Mouse (Mus musculus) forebrain, embryonic 16.5 days (tissue): ENCODE data around the gene Noct. TPM values are rescaled to one million over a fixed set of nuclear protein-coding genes. Genes with fewer than 3 reads are reported as not detected.

Source experiments
- ATAC-seq: fragments of 200-750 bp; cut with Nextera tagmentation; 2 replicates; pipeline ENCODE4 v1.8.0; 2017; ENCODE audit warnings: mild to moderate bottlenecking, moderate library complexity
- H3K27ac ChIP-seq: fragments of 300-500 bp; sonication (generic); 2 replicates; pipeline ENCODE4 v1.5.1; 2014; ENCODE audit warnings: low read length, control low read depth
- H3K27me3 ChIP-seq: fragments of 300-500 bp; sonication (generic); replicated peaks from 2 replicates; pipeline ENCODE4 v1.6.1; 2014; ENCODE audit warnings: low read length; ENCODE audit not compliant: control insufficient read depth, insufficient read depth
- H3K36me3 ChIP-seq: fragments of 300-500 bp; sonication (generic); 2 replicates; pipeline ENCODE4 v1.6.1; 2014; ENCODE audit not compliant: control insufficient read depth, insufficient read depth
- H3K4me1 ChIP-seq: fragments of 300-500 bp; sonication (generic); replicated peaks from 2 replicates; pipeline ENCODE4 v1.6.1; 2014; ENCODE audit warnings: low read length; ENCODE audit not compliant: control insufficient read depth, insufficient read depth
- H3K4me2 ChIP-seq: fragments of 300-500 bp; sonication (generic); 2 replicates; pipeline ENCODE4 v1.6.1; 2014; ENCODE audit warnings: mild to moderate bottlenecking, low read length, control low read depth
- H3K4me3 ChIP-seq: fragments of 300-500 bp; sonication (generic); replicated peaks from 2 replicates; pipeline ENCODE4 v1.5.1; 2014; ENCODE audit warnings: mild to moderate bottlenecking, low read length, control low read depth
- H3K9ac ChIP-seq: fragments of 300-500 bp; sonication (generic); replicated peaks from 2 replicates; pipeline ENCODE4 v1.6.1; 2014; ENCODE audit warnings: low read depth, low read length, control low read depth
- H3K9me3 ChIP-seq: fragments of 300-500 bp; sonication (generic); 2 replicates; pipeline ENCODE4 v1.6.1; 2016; ENCODE audit warnings: low read length; ENCODE audit not compliant: control insufficient read depth
- WGBS: fragments of 180-500 bp; shearing (Covaris S2); extraction: QIAGEN DNeasy Blood & Tissue Kit; methylation state at CpG from one replicate; pipeline ENCODE4 v1.1.7; 2014; 5-methylcytosine and 5-hydroxymethylcytosine counted together
- polyA plus RNA-seq: library from polyadenylated mRNA; unstranded; fragments of >200 nt; fragmentation: Nextera tagmentation; extraction: Ambion mirVana; gene quantifications from 2 replicates; pipeline ENCODE4 v1.2.1, GENCODE M21; 2015

The Noct gene
- polyA plus RNA-seq, 1 experiment from 2014 or later = 21.3 TPM

- Histone ChIP-seq H3K4me2 (no peak overlapping the region), H3K27ac (no peak overlapping the region), H3K4me1 (peaks cover 2% of the 10 kb centered on the region), H3K27me3 (no peaks in the 10 kb centered on the region), H3K9ac (no peak overlapping the region), H3K4me3 (no peak overlapping the region), H3K36me3 (0 out of 2 replicates have a peak, but pooled peaks cover under 1% of the 10 kb centered on the region), H3K9me3 (no peaks in the 10 kb centered on the region)
- ATAC-seq = no peak
- 81% methylated on average over 12 of the region's 12 CpGs for WGBS
These were observed 46.0 kb downstream of the Noct start for GRCm38 (mm10) chr3:51270069-51270817.

- no peaks in the 10 kb centered on the region for H3K36me3 ChIP-seq
- WGBS = under 1% methylated on average over 31 of the region's 33 CpGs
- peak; percentile 99 for ATAC-seq
These were observed 51.7 kb downstream of the Noct start for GRCm38 (mm10) chr3:51275956-51276398.

GRCm38 (mm10) chr3:51276421-51277111 lies 52.3 kb downstream of the Noct start:
- H3K27ac ChIP-seq = peak overlapping the region; percentile 91
- H3K36me3 ChIP-seq = no peaks in the 10 kb centered on the region
- H3K4me1 ChIP-seq = peaks cover 6% of the 10 kb centered on the region
- H3K27me3 ChIP-seq = no peaks in the 10 kb centered on the region
- H3K4me2 ChIP-seq = peak overlapping the region; percentile 56
- peak; percentile 24 for ATAC-seq
- peak overlapping the region; percentile 80 for H3K9ac ChIP-seq
- peak overlapping the region; percentile 89 for H3K4me3 ChIP-seq
- under 1% methylated on average over 75 of the region's 93 CpGs for WGBS
- H3K9me3 ChIP-seq = no peaks in the 10 kb centered on the region

More at GRCm38 (mm10) chr3:51275956-51276398, 51.7 kb downstream of the Noct start:
- peak overlapping the region; percentile 80 for H3K9ac ChIP-seq
- peak overlapping the region; percentile 91 for H3K27ac ChIP-seq
- H3K9me3 ChIP-seq = no peaks in the 10 kb centered on the region
- H3K27me3 ChIP-seq = no peaks in the 10 kb centered on the region
- H3K4me3 ChIP-seq = peak overlapping the region; percentile 89
- peak overlapping the region; percentile 62 for H3K4me2 ChIP-seq
- H3K4me1 ChIP-seq = peaks cover 6% of the 10 kb centered on the region

GRCm38 (mm10) chr3:51277201-51278150 lies 53.2 kb downstream of the Noct start:
- Histone ChIP-seq H3K4me1 (peaks cover 6% of the 10 kb centered on the region), H3K27ac (peak overlapping the region; percentile 91), H3K27me3 (no peaks in the 10 kb centered on the region), H3K4me3 (peak overlapping the region; percentile 89), H3K9me3 (no peaks in the 10 kb centered on the region), H3K36me3 (no peaks in the 10 kb centered on the region), H3K4me2 (peak overlapping the region; percentile 56), H3K9ac (peak overlapping the region; percentile 80)
- ATAC-seq = peak; percentile 32
- under 1% methylated on average over 75 of the region's 75 CpGs for WGBS

DNA sequence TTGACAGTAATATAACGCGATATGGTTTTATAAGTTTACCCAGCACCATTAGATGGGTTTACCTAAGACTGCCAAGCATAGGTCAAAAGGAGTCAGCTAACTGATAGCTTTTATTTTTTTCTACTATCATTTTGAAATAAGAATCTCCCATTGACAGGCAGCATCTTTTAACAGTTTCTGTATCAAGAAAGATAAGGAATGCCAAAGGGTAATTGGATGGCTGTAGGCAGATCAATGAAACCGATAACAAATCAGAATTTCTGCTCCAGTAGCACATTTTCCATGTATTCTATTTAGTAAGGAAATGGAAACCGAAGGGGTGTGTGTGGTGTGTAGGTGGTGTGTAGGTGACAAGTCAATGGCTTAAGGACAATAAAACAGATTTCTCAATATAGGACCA lies 54.2 kb downstream of the Noct start:
- 78% methylated on average over 4 of the region's 4 CpGs for WGBS
- H3K4me2 ChIP-seq = no peak overlapping the region
- H3K4me3 ChIP-seq = no peak overlapping the region
- H3K9me3 ChIP-seq = no peaks in the 10 kb centered on the region
- no peaks in the 10 kb centered on the region for H3K27me3 ChIP-seq
- no peak overlapping the region for H3K27ac ChIP-seq
- no peaks in the 10 kb centered on the region for H3K36me3 ChIP-seq
- H3K4me1 ChIP-seq = peaks cover 6% of the 10 kb centered on the region
- no peak for ATAC-seq
- H3K9ac ChIP-seq = no peak overlapping the region

- H3K27ac ChIP-seq = no peak overlapping the region
- H3K9ac ChIP-seq = no peak overlapping the region
- H3K4me3 ChIP-seq = no peak overlapping the region
- H3K4me2 ChIP-seq = no peak overlapping the region
- 96% methylated on average over 4 of the region's 4 CpGs for WGBS
- ATAC-seq = no peak
- no peaks in the 10 kb centered on the region for H3K9me3 ChIP-seq
- H3K36me3 ChIP-seq = no peaks in the 10 kb centered on the region
- no peaks in the 10 kb centered on the region for H3K27me3 ChIP-seq
- H3K4me1 ChIP-seq = peaks cover 3% of the 10 kb centered on the region
These were observed 57.5 kb downstream of the Noct start for GRCm38 (mm10) chr3:51281727-51282126.

DNA sequence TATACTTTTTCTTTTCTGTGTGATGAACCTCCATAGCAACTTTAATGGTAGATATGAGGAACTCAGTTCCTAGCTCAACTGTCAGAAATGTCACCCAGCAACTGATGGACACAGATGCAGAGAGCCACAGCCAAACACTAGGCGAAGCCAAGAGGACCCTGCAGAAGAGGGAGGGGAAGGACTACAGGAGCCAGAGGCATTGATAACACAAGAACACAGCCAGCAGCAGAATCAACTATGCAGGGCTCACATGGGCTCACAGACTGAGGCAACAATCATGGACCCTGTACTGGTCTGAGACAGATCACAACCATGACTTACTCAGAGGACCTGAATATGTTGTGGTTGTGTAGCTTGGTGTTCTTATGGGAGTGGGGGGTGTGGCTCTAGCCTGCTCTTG lies 60.1 kb downstream of the Noct start:
- no peaks in the 10 kb centered on the region for H3K4me1 ChIP-seq
- no peak overlapping the region for H3K4me3 ChIP-seq
- no peaks in the 10 kb centered on the region for H3K27me3 ChIP-seq
- no peak overlapping the region for H3K4me2 ChIP-seq
- no peaks in the 10 kb centered on the region for H3K36me3 ChIP-seq
- WGBS = 79% methylated on average over 1 of the region's 1 CpGs
- no peak for ATAC-seq
- no peaks in the 10 kb centered on the region for H3K9me3 ChIP-seq
- H3K27ac ChIP-seq = no peak overlapping the region
- H3K9ac ChIP-seq = no peak overlapping the region

DNA sequence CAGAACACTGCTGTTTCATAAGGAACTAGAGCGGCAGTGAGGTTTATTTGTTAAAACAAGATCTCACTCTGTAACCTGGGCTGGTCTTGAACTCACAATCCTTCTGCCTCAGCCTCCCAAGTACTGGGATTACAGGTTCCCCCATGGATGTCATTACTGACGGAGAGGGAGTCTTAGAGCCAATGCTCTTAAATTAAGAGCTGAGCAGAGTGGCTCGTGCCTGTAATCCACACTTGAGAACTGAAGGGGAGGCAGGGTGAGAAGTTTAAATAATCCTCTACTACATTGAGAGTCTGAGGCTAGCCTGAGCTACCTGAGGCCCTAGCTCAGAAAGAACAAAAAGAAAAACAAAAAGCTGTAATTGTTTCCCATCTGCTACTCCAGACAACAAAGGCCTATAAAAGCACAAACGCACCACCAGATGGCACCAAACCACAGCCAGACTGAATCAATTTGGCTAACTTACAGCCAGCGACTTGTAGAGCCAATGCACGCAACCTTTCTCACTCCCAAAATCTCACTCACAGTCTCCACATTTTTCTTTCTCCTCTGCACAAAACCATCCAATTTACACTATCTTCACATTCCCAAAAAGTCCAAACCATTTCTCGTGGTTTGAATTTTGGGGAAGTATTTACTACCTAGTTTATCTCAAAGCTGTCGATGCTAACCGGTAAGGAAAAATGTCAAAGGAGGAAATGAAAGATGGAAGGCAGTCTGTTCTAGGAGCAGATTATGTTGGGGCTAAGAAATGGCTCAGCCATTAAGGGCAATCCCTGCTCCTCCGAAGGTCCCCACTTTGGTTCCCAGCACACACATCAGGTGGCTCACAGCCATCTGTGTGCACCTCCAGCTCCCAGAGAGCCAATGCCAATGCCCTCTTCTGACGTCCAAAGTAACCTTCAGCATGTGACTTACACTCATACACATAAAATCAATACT lies 64.9 kb downstream of the Noct start:
- 47% methylated on average over 11 of the region's 11 CpGs for WGBS
- H3K4me2 ChIP-seq = no peak overlapping the region
- no peaks in the 10 kb centered on the region for H3K4me1 ChIP-seq
- H3K9me3 ChIP-seq = no peaks in the 10 kb centered on the region
- peak; percentile 84 for ATAC-seq
- H3K4me3 ChIP-seq = no peak overlapping the region
- H3K9ac ChIP-seq = no peak overlapping the region
- H3K27ac ChIP-seq = peak overlapping the region; percentile 84
- H3K36me3 ChIP-seq = no peaks in the 10 kb centered on the region
- H3K27me3 ChIP-seq = no peaks in the 10 kb centered on the region
